Mouse (Mus musculus) urinary bladder, postnatal 25 days (tissue): ENCODE data around the gene Fam181a.

Experiments
- DNase-seq: peaks from one replicate; pipeline ENCODE4 v3.0.0; 2022; ENCODE audit warnings: low spot score

The Fam181a gene

DNA sequence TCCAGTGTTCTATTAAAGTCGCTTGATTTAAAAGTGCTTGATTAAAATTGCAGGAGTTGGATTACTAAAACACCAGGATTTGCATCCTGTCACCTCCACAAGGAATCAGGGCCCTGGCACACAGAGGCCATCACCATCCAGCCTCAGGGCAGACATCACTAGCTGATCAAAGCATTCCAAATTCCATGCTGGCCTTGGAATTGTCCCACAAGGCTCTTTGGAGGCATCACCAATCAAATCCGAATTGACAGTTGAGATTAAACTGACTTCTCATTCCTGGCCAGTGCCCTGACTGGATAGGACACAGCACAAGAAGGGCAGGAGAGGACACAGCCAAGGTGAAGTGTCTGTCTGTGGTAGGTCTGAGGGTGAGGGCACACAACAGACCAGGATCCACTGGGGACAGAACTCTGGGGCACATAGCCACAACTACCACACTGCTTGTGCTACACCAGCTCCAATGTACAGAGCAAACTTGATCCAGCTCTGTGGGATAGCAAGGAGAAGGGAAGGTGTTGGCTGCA lies at the start of gene Fam181a:
Gene Fam181a (plus strand): TSS at position 232 of the 524 bp plus-strand sequence.
- DNase-seq = no peak

DNA sequence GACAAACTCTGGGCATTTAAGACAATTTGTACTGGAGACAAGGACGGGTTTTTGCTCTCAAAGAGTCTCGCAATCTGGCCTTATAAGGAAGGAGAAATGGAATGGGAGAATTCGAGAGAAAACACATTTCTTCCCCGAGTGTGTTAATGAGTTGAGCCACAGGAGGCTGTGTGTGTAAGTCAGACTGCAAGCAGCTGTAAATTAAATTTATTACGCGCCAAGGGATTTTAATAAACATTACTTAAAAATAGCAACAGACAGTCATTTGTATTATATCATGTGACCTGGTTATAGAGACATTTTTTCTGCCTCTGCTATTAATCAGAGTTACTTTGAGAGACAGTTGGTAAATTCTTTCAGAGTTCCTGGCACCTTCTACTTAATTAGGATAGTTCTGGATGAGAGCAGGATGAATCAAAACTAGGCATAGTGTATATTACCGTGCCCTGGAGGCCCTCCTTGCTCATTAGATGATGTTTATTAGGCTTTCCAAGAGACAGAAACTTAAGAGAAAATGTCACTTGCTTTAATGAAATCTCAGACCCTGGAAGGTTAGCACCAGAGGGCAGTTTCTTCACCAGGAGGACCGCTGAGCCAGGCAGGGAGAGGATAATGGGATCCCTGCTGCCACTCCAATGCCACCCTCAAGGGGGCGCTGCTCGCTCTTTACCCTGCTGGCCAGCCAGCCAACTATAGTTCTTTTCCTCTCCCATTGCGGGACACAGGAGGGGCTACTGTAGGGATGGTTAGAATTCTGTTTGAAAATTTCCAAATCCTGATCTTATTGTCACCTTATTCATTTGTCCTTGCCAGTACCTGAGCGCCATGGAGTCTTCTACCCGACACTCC lies 48.5 kb upstream of the Fam181a start:
- no peak for DNase-seq

DNA sequence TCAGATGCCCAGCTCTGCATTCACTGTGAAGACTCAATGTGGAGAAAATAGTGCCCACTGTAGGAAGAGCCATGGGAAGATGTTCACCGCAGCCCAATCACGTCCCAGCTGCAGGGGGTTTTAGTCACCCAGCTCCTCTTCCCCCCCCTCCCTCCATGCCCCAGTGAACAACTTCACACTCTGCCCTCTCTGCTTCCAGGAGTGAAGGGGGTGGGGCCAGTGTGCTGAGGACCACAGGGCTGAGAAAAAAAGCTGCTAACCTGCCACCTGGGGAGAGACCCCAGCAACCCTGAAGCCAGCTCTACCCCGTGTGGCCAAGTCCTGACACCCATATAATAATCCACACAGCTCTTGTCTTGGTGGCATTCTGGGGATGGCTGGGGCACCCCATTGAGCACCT lies 44.2 kb upstream of the Fam181a start:
- no peak for DNase-seq

DNA sequence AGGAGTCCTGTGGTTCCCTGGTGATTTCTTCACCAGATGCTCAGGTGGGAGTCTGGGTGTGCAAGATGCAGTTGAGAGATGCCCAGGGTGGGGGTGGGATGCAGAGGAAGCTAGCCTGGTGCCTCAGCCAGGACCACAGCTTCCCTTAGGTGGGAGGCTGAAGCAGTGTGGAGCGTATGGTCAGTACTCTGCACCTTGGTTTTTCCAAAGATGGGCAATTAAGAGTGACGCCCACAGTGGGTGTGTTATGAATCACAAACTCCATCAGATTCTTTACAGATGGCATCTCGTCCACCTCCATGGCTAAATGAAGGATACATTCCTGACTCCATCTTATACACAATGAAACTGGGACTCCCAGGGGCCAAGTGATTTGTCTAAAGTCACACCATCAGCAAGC lies 38.6 kb upstream of the Fam181a start:
- DNase-seq = no peak

- no peak for DNase-seq
Observed at GRCm38 (mm10) chr12:103273051-103273450, 37.7 kb upstream of the Fam181a start.

- DNase-seq = no peak
Observed at GRCm38 (mm10) chr12:103273732-103274131, 37.0 kb upstream of the Fam181a start.

GRCm38 (mm10) chr12:103276422-103276821 lies 34.4 kb upstream of the Fam181a start:
- no peak for DNase-seq

- DNase-seq = no peak
Observed at GRCm38 (mm10) chr12:103281491-103281890, 29.3 kb upstream of the Fam181a start.

DNA sequence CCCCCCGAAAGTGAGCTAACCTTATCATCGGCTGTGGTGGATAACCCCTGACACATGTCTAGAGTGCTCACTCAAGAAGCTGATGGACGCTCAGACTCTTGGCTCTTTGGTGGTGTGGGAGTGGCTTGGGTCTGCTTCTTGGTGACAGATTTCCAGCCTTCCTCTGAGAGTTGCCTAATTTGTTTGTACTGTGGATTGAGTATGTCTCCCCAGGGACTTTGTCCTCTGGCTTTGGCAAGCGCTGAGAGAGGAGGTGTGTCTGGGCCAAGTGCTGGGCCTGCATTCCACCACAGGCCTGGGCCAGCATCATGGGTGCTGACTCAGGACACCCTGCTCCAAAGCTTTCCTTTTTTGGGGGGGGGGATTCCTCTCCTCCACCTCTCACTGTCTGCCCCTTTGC lies 28.9 kb upstream of the Fam181a start:
- DNase-seq = no peak

DNA sequence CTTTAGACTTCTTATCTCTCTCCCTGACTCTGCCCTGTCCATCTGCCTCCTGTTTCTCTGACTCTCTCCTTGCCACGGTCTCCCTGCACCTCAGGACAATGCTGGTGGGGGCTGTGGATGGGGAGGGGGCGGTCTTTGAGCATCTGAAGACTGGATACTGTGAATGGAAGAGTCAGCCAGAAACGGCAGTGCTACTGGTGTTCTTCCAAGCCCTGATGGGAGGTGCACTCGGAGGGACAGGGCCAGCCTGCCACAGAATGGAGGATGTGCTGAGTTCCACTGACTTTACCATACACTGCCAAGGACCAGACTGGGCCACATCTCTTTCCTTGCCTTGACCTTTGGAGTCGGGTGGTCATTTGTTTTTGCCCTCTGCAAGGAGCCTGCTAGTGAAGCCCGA lies 27.8 kb upstream of the Fam181a start:
- DNase-seq = no peak

- no peak for DNase-seq
Observed at GRCm38 (mm10) chr12:103283411-103283810, 27.4 kb upstream of the Fam181a start.

GRCm38 (mm10) chr12:103287276-103287675 lies 23.5 kb upstream of the Fam181a start:
- no peak for DNase-seq

DNA sequence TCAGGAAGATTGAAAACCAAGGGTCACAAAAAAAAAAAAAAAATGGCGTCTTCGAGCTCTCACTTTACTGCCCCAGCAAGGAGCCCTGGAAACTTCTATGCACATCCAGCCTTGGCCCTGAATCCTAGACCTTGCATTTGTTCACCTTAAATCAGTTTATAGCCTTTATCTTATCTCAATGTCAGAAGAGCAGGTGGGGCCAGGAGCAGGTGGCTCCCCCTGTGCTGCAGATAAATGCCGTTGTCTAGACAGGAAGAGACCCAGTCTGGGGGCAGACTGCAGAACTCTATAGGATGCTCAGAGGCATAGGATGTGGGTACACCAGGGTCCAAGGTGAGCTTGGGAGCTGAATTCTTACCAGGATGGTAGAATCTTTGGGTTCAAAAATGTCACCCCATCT lies 18.4 kb upstream of the Fam181a start:
- DNase-seq = no peak

GRCm38 (mm10) chr12:103296292-103296691 lies 14.5 kb upstream of the Fam181a start:
- no peak for DNase-seq

- no peak for DNase-seq
Observed at GRCm38 (mm10) chr12:103300493-103300892, 10.3 kb upstream of the Fam181a start.

GRCm38 (mm10) chr12:103301645-103302044 lies 9.1 kb upstream of the Fam181a start:
- DNase-seq = peak; percentile 57

DNA sequence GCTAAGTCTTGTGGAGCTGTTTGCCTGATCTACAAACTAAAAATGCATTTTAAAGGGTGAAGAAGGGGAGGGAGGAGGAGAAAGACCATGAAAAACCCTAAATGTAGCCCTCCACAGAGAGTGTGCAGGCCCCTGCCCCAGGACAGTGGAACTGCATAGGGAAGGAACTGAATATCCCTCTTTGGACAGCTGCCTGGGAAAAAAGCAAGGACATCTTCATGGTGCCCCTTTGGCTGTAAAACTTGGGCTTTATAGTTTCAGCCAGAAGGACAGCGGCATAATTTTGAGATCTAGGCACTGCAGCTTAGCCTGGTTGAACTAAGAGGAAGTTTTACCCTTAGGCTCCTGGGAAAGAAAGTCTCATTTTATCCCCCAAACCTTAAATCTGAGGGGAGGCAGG lies 7.8 kb upstream of the Fam181a start:
- no peak for DNase-seq

GRCm38 (mm10) chr12:103306224-103306623 lies 4.6 kb upstream of the Fam181a start:
- DNase-seq = no peak

DNA sequence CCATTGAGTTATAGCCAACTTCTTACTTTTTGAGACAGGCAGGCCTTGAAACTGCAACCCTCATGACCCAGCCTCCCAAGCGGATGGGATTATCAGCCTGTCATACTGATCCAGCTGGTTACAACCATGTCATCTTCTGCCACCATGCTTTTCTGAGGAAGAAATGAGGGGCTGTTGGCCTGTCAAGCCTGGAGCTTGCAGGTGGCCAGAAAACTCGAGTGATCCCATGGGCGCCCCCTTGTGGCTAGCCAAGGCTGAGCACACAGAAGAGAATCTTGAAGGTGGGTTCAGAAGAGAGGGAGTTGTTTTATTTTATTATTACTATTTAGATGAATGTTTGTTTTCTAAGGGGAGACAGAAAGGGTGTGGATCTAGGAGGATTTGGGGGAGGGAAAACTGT lies 4.1 kb upstream of the Fam181a start:
- peak; percentile 59 for DNase-seq

GRCm38 (mm10) chr12:103311921-103312320 lies 1.1 kb downstream of the Fam181a start:
- no peak for DNase-seq

- DNase-seq = no peak
Observed at GRCm38 (mm10) chr12:103313274-103313673, 2.5 kb downstream of the Fam181a start.

DNA sequence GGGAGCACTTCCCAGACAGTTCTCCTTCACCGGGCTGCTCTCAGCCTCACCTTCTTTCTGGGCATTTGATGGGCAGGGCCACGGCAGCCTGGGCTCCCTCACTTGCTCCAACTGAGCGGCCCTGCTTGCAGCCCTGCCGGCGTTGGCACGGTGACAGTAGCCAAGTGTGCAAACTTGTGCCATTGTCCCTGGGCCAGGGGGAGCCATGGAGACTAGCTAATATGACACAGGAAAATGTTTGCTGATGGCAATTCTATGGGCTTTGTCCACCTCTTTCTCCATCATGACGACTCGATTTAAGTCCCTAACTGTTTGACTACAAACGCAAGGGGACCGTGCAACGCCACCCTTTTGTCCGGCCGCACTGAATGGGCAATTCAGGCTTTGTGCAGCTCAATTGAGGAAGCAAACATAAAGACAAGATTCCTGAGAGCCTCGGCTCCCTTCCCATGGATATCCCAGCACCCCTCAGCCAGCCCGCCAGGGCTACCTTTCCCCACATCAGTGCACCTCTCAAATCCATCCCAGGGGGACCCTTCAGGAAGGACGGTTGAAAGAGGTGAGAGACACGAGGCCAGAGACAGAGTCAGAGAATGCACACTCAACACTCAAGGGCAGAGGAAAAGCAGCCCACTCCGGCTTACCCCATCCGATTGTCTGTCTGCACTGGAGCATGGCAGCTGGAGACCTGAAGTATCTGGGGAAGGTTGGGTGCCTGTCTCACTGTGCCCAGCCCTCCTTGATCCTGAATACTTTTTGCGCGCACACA lies 3.3 kb downstream of the Fam181a start:
- no peak for DNase-seq
